Mouse (Mus musculus): ENCODE results near the gene Inafm2.

GRCm38 (mm10) chr2:118772158-118772874 lies 26.8 kb downstream of the Inafm2 start, which contains the start of gene Phgr1:
- TF ChIP-seq CTCF (IDR thresholded peaks at IDR 0.05; ENCODE audit: extremely low read depth, insufficient read depth, insufficient read length, insufficient replicate concordance) (no peak), POLR2A (IDR thresholded peaks at IDR 0.05; ENCODE audit: low read depth, low read length) (no peak)

All from spleen, adult 2 months (tissue).